Mouse (Mus musculus) heart, postnatal 0 days (tissue): Measurements from ENCODE around the gene Doc2a. TPM values are rescaled to one million over a fixed set of nuclear protein-coding genes. Genes with fewer than 3 reads are reported as not detected.
A peak's percentile ranks its signal among the peaks of the same experiment; 100 is the strongest.

Experiments used
- ATAC-seq: fragments of 200-750 bp; cut with Nextera tagmentation; 2 replicates; pipeline ENCODE4 v1.8.0; 2017; ENCODE audit warnings: low read depth, moderate number of reproducible peaks, moderate library complexity; ENCODE audit not compliant: insufficient read depth
- DNase-seq: peaks from one replicate; pipeline ENCODE4 v3.0.0-alpha.2; 2016; ENCODE audit warnings: low spot score
- H3K27ac ChIP-seq: fragments of 300-500 bp; sonication (generic); 2 replicates; pipeline ENCODE4 v1.5.1; 2014; ENCODE audit warnings: low read depth, mild to moderate bottlenecking
- H3K27me3 ChIP-seq: fragments of 300-500 bp; sonication (generic); 2 replicates; pipeline ENCODE4 v1.6.1; 2014; ENCODE audit warnings: low read length, mixed read lengths; ENCODE audit not compliant: control insufficient read depth, insufficient read depth
- H3K36me3 ChIP-seq: fragments of 300-500 bp; sonication (generic); replicated peaks from 2 replicates; pipeline ENCODE4 v1.6.1; 2014; ENCODE audit warnings: low read length, mixed read lengths; ENCODE audit not compliant: control insufficient read depth, insufficient read depth
- H3K4me1 ChIP-seq: fragments of 300-500 bp; sonication (generic); 2 replicates; pipeline ENCODE4 v1.6.1; 2014; ENCODE audit warnings: antibody characterized with exemption; ENCODE audit not compliant: control insufficient read depth, insufficient read depth
- H3K4me2 ChIP-seq: fragments of 300-500 bp; sonication (generic); 2 replicates; pipeline ENCODE4 v1.6.1; 2014; ENCODE audit warnings: low read depth, mild to moderate bottlenecking, low read length, moderate library complexity
- H3K4me3 ChIP-seq: fragments of 300-500 bp; sonication (generic); 2 replicates; pipeline ENCODE4 v1.5.1; 2014; ENCODE audit warnings: low read depth, low read length
- H3K9ac ChIP-seq: fragments of 300-500 bp; sonication (generic); replicated peaks from 2 replicates; pipeline ENCODE4 v1.6.1; 2014; ENCODE audit warnings: low read depth, low read length, mixed read lengths
- H3K9me3 ChIP-seq: fragments of 300-500 bp; sonication (generic); replicated peaks from 2 replicates; pipeline ENCODE4 v1.6.1; 2016; ENCODE audit warnings: low read length; ENCODE audit not compliant: control insufficient read depth
- CTCF ChIP-seq: IDR thresholded peaks from 2 replicates; pipeline ENCODE4 v1.5.1; 2016; ENCODE audit warnings: antibody characterized with exemption, control low read depth, low read depth
- EP300 ChIP-seq: IDR thresholded peaks from 2 replicates; pipeline ENCODE4 v1.6.1; 2016; ENCODE audit warnings: antibody characterized with exemption, low read depth
- WGBS: fragments of 180-500 bp; shearing (Covaris S2); extraction: QIAGEN DNeasy Blood & Tissue Kit; methylation state at CpG from one replicate; pipeline ENCODE4 v1.1.7; 2014; 5-methylcytosine and 5-hydroxymethylcytosine counted together
- polyA plus RNA-seq: library from polyadenylated mRNA; unstranded; fragments of >200 nt; fragmentation: Nextera tagmentation; extraction: Ambion mirVana; gene quantifications from 2 replicates; pipeline ENCODE4 v1.2.1, GENCODE M21; 2015
- total RNA-seq: library from RNA; depleted of rRNA; stranded (reverse); fragments of >200 nt; gene quantifications from 2 replicates; pipeline ENCODE4 v1.2.3, GENCODE M21; 2014; ENCODE audit warnings: low replicate concordance

Gene Doc2a
- total and polyA plus RNA-seq, 2 experiments from 2014 or later = 0.73 TPM; not detected in 1

DNA sequence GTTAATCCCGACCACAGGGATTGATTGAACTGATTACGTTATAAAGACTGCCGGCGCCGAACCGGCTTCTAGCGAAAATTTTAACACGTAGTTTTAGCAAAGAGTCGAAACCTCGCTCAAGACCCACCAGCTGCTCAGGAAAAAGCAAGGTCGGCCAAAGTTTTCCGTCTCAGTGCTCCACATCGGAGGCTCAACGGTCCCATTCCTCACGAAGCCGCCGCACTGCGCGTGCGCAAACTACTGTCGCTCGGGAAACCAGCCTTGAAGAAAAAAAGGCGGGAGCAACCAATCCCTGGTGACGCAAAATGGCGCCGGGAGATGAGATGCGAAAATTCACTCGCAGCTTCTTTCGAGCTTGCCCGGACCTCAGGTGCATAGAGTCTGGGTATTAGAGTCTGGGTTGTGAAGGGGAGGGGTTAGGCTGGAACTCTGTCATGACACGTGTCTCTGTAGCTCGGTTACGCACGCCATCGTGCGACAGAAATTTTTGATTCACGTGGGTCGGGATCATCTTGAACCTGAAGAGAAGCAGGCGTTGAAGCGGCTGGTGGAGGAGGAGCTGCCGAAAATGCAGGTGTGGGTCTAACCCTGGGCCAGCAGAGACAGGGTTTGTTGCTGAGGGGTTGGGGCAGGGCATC is 15.1 kb downstream of the Doc2a start, which contains the start of gene Ino80e:
Ino80e (minus strand) TSS at position 231 of the 638 bp plus-strand sequence.
- peak within 1 kb of the TSS; percentile 62; the same call in 1 of the 2 replicates for H3K27ac ChIP-seq
- ATAC-seq = peak; percentile 84
- H3K4me2 ChIP-seq = peak within 1 kb of the TSS; percentile 70
- H3K9me3 ChIP-seq = no peaks in the 10 kb centered on the region
- WGBS = under 1% methylated on average over 41 of the region's 41 CpGs
- H3K4me1 ChIP-seq = peaks cover 16% of the 10 kb centered on the region
- peak within 1 kb of the TSS; percentile 62 for H3K9ac ChIP-seq
- no peaks in the 10 kb centered on the region for H3K27me3 ChIP-seq
- peaks cover 59% of the 10 kb centered on the region for H3K36me3 ChIP-seq
- peak; percentile 95 for DNase-seq
- H3K4me3 ChIP-seq = peak within 1 kb of the TSS; percentile 73
- no peak for TF ChIP-seq CTCF
- TF ChIP-seq EP300 = peak; percentile 63; the same call in 1 of the 2 replicates

DNA sequence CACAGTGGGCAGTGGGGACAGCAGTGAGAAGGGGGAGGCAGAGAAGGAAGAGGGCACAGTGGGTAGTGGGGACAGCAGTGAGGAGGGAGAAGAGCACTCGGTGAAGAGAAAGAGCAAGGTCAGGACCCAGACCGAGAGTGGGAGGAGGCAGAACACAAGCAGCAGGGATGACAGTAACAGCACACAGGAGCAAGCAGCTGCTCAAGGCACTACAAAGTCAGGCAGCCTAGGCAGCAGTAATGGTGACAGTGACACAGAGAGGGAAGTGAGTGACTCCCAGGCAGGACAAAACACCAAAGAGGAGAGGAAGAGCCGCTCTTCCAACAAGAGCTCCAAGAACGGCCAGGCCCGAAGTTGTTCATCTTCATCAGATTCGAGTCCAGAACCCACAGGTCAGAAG is 16.6 kb downstream of the Doc2a start:
- TF ChIP-seq EP300 = no peak
- TF ChIP-seq CTCF = no peak
- DNase-seq (no peak), ATAC-seq (no peak)
- Histone ChIP-seq H3K27me3 (no peaks in the 10 kb centered on the region), H3K9ac (no peak overlapping the region; the same call in 1 of the 2 replicates), H3K27ac (no peak overlapping the region), H3K4me3 (no peak overlapping the region), H3K4me2 (peak overlapping the region; percentile 70; the same call in 1 of the 2 replicates), H3K4me1 (peaks cover 16% of the 10 kb centered on the region), H3K36me3 (peaks cover 60% of the 10 kb centered on the region), H3K9me3 (no peaks in the 10 kb centered on the region)
- 73% methylated on average over 6 of the region's 6 CpGs for WGBS

GRCm38 (mm10) chr7:126867534-126867933 is 20.3 kb downstream of the Doc2a start:
- 81% methylated on average over 2 of the region's 2 CpGs for WGBS
- H3K4me1 ChIP-seq = peaks cover 7% of the 10 kb centered on the region
- peaks cover 87% of the 10 kb centered on the region for H3K36me3 ChIP-seq
- DNase-seq (no peak), ATAC-seq (no peak)
- no peak overlapping the region for H3K9ac ChIP-seq
- no peak for TF ChIP-seq CTCF
- TF ChIP-seq EP300 = no peak
- H3K4me2 ChIP-seq = no peak overlapping the region
- H3K27me3 ChIP-seq = no peaks in the 10 kb centered on the region
- H3K27ac ChIP-seq = no peak overlapping the region
- no peak overlapping the region for H3K4me3 ChIP-seq
- no peaks in the 10 kb centered on the region for H3K9me3 ChIP-seq

GRCm38 (mm10) chr7:126868003-126868402 is 20.8 kb downstream of the Doc2a start:
- no peak overlapping the region for H3K4me2 ChIP-seq
- H3K9me3 ChIP-seq = no peaks in the 10 kb centered on the region
- 81% methylated on average over 12 of the region's 12 CpGs for WGBS
- H3K4me1 ChIP-seq = 0 out of 2 replicates have a peak, but pooled peaks cover 2% of the 10 kb centered on the region
- no peak overlapping the region for H3K27ac ChIP-seq
- no peaks in the 10 kb centered on the region for H3K27me3 ChIP-seq
- DNase-seq = no peak
- H3K36me3 ChIP-seq = peaks cover 92% of the 10 kb centered on the region
- H3K4me3 ChIP-seq = no peak overlapping the region
- no peak for TF ChIP-seq EP300
- no peak for TF ChIP-seq CTCF
- H3K9ac ChIP-seq = no peak overlapping the region
- ATAC-seq = no peak

- DNase-seq (no peak), ATAC-seq (no peak)
- TF ChIP-seq CTCF = no peak
- no peak for TF ChIP-seq EP300
- WGBS = 87% methylated on average over 23 of the region's 23 CpGs
- Histone ChIP-seq H3K27me3 (no peaks in the 10 kb centered on the region), H3K36me3 (peaks cover 99% of the 10 kb centered on the region), H3K4me2 (no peak overlapping the region), H3K27ac (no peak overlapping the region), H3K4me3 (no peak overlapping the region), H3K9me3 (no peaks in the 10 kb centered on the region), H3K9ac (no peak overlapping the region), H3K4me1 (no peaks in the 10 kb centered on the region)
Measured at GRCm38 (mm10) chr7:126869780-126870519, 22.7 kb downstream of the Doc2a start.
